Mouse (Mus musculus) lung, embryonic 16.5 days (tissue): ENCODE results near the gene Zfp273. TPM values are rescaled to one million over a fixed set of nuclear protein-coding genes. Genes with fewer than 3 reads are reported as not detected.
"Not testable (repeated sequence)": the region's sequence is repeated elsewhere in the genome, so short reads cannot be mapped to it uniquely, and the experiment has no call there.

Experiments used
- ATAC-seq: fragments of 200-750 bp; cut with Nextera tagmentation; 2 replicates; pipeline ENCODE4 v1.8.0; 2017; ENCODE audit warnings: low read depth, mild to moderate bottlenecking, moderate library complexity
- H3K27ac ChIP-seq: fragments of 300-500 bp; sonication (generic); 2 replicates; pipeline ENCODE4 v1.5.1; 2014; ENCODE audit warnings: mild to moderate bottlenecking, control low read depth, low read length
- H3K27me3 ChIP-seq: fragments of 300-500 bp; sonication (generic); 2 replicates; pipeline ENCODE4 v1.6.1; 2014; ENCODE audit warnings: low read depth, low read length, mixed read lengths; ENCODE audit not compliant: control insufficient read depth, insufficient read depth
- H3K36me3 ChIP-seq: fragments of 300-500 bp; sonication (generic); 2 replicates; pipeline ENCODE4 v1.6.1; 2014; ENCODE audit warnings: low read length; ENCODE audit not compliant: control insufficient read depth, insufficient read depth
- H3K4me1 ChIP-seq: fragments of 300-500 bp; sonication (generic); replicated peaks from 2 replicates; pipeline ENCODE4 v1.6.1; 2014; ENCODE audit warnings: low read length, mixed read lengths; ENCODE audit not compliant: control insufficient read depth, insufficient read depth
- H3K4me2 ChIP-seq: fragments of 300-500 bp; sonication (generic); 2 replicates; pipeline ENCODE4 v1.6.1; 2014; ENCODE audit warnings: low read depth, low read length, control low read depth
- H3K4me3 ChIP-seq: fragments of 300-500 bp; sonication (generic); 2 replicates; pipeline ENCODE4 v1.5.1; 2014; ENCODE audit warnings: mild to moderate bottlenecking, low read length, control low read depth
- H3K9ac ChIP-seq: fragments of 300-500 bp; sonication (generic); 2 replicates; pipeline ENCODE4 v1.6.1; 2014; ENCODE audit warnings: low read length, control low read depth
- H3K9me3 ChIP-seq: fragments of 300-500 bp; sonication (generic); 2 replicates; pipeline ENCODE4 v1.6.1; 2016; ENCODE audit warnings: low read length; ENCODE audit not compliant: control insufficient read depth
- WGBS: fragments of 180-500 bp; shearing (Covaris S2); extraction: QIAGEN DNeasy Blood & Tissue Kit; methylation state at CpG from one replicate; pipeline ENCODE4 v1.1.7; 2014; 5-methylcytosine and 5-hydroxymethylcytosine counted together
- polyA plus RNA-seq: library from polyadenylated mRNA; unstranded; fragments of >200 nt; fragmentation: Nextera tagmentation; extraction: Ambion mirVana; gene quantifications from 2 replicates; pipeline ENCODE4 v1.2.1, GENCODE M21; 2015

Zfp273 gene
- polyA plus RNA-seq, 1 experiment from 2014 or later = 8.0 TPM

DNA sequence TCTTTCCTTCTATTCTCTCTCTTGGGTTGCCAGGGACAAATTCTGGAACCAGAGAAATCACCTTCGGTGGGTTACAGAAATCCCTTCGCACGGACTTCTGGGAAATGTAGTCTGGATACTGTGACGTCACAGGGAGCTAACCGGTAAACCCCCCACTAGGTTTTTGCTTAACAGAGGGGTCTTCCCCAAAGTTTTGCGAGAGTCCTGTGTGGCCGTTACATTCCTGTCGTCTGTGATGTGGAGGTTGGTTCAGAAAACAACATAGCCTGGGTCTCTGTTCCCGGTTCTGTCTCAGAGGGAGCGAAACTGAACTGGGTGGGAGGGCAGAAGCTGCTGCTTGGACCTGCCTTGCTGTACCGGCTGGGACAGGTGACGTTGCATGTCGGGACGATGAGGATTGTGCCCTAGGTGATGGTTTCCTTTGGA lies 17.4 kb downstream of the Zfp273 start, which contains the start of gene Gm10037:
Gm10037 (plus strand) TSS at position 196 of the 426 bp plus-strand sequence.
- 0 out of 2 replicates have a peak, but pooled peaks cover 3% of the 10 kb centered on the region for H3K9me3 ChIP-seq
- ATAC-seq = peak; percentile 85
- H3K9ac ChIP-seq = peak within 1 kb of the TSS; percentile 74
- H3K36me3 ChIP-seq = peaks cover 7% of the 10 kb centered on the region
- peak within 1 kb of the TSS; percentile 70 for H3K4me3 ChIP-seq
- H3K27ac ChIP-seq = no peak within 1 kb of the TSS
- WGBS = 5% methylated on average over 14 of the region's 14 CpGs
- no peaks in the 10 kb centered on the region for H3K4me1 ChIP-seq
- H3K4me2 ChIP-seq = peak within 1 kb of the TSS; percentile 72
- H3K27me3 ChIP-seq = no peaks in the 10 kb centered on the region

DNA sequence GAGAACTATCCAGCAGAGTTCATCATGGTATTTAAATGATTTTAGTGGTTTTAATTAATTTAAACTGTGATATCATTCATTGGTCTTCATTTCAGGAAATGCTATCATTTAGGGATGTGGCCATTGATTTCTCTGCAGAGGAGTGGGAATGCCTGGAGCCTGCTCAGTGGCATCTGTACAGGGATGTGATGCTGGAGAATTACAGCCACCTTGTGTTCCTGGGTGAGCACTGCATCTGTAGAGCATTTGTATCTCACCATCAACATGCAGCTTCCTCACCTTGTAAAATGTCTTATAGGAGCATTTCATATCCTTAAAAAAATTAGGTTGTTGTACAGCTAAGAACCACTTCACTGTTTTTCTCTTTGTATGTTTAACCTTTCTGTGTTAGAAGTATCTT lies 19.6 kb downstream of the Zfp273 start:
- not testable (repeated sequence) for H3K4me2 ChIP-seq, H3K4me1 ChIP-seq, H3K9me3 ChIP-seq, H3K27ac ChIP-seq, ATAC-seq, H3K9ac ChIP-seq, H3K4me3 ChIP-seq, H3K27me3 ChIP-seq, H3K36me3 ChIP-seq

DNA sequence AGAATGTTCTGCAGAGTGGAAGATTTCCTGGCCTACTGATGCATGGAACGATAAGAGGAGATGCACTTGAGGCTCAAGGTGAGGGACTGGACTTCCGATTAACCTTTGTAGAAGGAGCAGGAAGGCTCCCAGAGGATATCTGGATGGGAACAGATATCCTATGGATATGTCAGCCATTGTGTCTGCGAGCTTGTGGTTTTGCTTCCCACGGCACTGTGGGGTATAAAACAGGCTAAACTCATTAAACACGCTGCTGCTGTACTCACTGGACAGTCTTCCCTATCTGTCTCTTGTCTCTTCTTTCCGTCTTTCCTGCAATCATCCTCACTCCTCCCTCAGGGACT lies 30.2 kb downstream of the Zfp273 start:
- no peaks in the 10 kb centered on the region for H3K27me3 ChIP-seq
- H3K4me3 ChIP-seq = peak overlapping the region; percentile 46
- H3K27ac ChIP-seq = no peak overlapping the region
- 38% methylated on average over 6 of the region's 6 CpGs for WGBS
- no peaks in the 10 kb centered on the region for H3K9me3 ChIP-seq
- ATAC-seq = 0 out of 2 replicates have a peak, but pooled peaks have one; percentile 5
- H3K4me1 ChIP-seq = no peaks in the 10 kb centered on the region
- no peaks in the 10 kb centered on the region for H3K36me3 ChIP-seq
- peak overlapping the region; percentile 27 for H3K9ac ChIP-seq
- peak overlapping the region; percentile 63 for H3K4me2 ChIP-seq

DNA sequence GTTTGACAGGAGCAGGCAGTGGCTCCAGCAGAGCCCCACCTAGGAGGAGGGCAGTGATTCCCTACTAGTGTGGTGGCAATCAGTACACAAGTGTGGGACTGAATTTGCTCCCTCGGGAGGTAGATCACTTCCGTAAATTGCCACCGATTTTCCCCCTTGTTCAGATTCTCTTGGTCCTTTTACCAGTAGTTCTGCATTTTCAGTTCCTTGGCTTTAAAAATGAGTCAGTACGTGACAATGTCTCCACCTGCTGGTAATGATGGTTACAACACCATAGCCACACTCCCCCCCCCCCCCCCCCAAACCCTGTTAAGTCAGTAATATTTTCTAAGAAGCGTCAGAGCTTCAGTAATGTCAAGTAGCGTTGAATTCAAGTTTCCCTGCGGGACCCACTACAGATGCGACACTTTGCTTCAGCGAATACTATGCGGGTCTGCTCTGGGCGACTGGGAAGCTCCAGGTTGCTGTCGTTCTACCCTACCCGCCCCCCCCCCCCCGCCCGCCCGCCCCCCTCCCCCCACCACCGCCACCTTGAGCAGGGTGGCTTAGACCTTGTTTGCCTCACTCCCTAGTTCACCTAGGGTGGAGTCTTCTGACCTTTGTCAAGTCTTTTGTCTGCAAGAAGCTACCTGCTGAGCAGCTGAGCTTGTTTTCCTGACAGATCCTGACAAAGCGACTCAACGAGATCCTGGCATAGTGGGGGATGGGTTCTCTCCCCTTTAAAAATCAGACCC lies 30.7 kb downstream of the Zfp273 start:
- H3K9ac ChIP-seq = peak overlapping the region; percentile 53
- no peak overlapping the region for H3K27ac ChIP-seq
- peak; percentile 49 for ATAC-seq
- no peaks in the 10 kb centered on the region for H3K27me3 ChIP-seq
- no peaks in the 10 kb centered on the region for H3K9me3 ChIP-seq
- H3K4me3 ChIP-seq = peak overlapping the region; percentile 46
- H3K36me3 ChIP-seq = no peaks in the 10 kb centered on the region
- 2% methylated on average over 10 of the region's 19 CpGs for WGBS
- H3K4me2 ChIP-seq = peak overlapping the region; percentile 63
- H3K4me1 ChIP-seq = no peaks in the 10 kb centered on the region

DNA sequence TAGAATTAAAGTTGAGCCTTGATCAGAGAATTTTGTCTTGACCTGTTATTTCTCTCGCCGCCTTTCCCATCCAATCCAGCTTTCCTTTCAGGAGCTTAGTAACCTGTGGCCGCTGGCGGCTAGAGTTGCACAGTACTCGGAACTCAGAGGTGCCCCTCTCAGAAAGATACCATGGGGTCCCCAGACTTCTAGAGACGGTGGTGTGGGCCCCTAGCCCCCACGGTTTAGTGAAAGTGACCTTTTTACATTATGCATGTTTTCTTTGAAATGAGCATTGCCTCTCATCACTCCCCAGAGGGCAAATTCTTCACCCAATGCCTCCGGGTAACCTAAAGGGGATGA lies 31.3 kb downstream of the Zfp273 start:
- no peaks in the 10 kb centered on the region for H3K4me1 ChIP-seq
- H3K4me3 ChIP-seq = peak overlapping the region; percentile 46
- ATAC-seq = no peak
- H3K27me3 ChIP-seq = no peaks in the 10 kb centered on the region
- no peaks in the 10 kb centered on the region for H3K9me3 ChIP-seq
- WGBS = 23% methylated on average over 8 of the region's 8 CpGs
- peak overlapping the region; percentile 63 for H3K4me2 ChIP-seq
- peak overlapping the region; percentile 53 for H3K9ac ChIP-seq
- no peak overlapping the region for H3K27ac ChIP-seq
- no peaks in the 10 kb centered on the region for H3K36me3 ChIP-seq

DNA sequence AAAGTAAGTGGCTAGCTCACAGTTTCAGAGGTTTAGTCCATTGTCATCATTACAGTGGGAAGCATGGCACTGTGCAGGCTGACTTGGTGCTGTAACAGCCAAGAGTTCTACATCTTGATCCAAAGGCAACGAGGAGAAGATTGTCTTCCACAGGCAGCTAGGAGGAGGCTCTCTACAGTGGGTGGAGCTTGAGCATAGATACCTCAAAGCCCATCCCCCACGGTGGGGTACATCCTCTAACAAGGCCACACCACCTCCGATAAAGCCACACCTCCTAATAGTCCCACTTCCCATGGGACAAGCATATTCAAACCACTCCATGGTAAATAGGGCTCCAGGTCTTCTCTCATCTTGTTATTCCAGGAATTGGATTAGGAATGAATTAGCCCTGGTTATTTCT lies 36.8 kb downstream of the Zfp273 start:
- H3K4me3 ChIP-seq = no peak overlapping the region
- H3K36me3 ChIP-seq = no peaks in the 10 kb centered on the region
- H3K4me2 ChIP-seq = no peak overlapping the region
- no peak overlapping the region for H3K9ac ChIP-seq
- WGBS = 67% methylated on average over 3 of the region's 3 CpGs
- no peaks in the 10 kb centered on the region for H3K27me3 ChIP-seq
- no peaks in the 10 kb centered on the region for H3K4me1 ChIP-seq
- no peaks in the 10 kb centered on the region for H3K9me3 ChIP-seq
- no peak for ATAC-seq
- H3K27ac ChIP-seq = no peak overlapping the region

DNA sequence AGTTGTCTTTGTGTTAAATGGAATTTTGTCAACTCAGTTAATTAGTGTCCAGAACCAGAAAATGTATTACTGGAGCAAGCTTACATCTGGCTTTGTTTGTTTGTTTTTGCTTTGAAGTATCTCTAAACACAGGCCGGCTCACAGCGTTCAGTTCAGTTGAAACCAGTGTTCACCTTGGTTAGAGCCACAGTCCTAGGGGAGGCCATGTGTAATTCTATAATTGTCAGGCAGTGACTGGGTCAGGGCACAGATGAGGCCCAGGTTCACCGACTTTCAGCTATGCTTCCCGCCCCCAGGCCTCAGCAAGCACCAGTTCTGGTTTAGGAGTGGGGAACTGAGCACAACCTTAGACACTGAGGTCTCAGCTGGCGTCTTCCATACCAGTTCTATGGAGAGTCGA lies 39.6 kb downstream of the Zfp273 start:
- H3K27me3 ChIP-seq = no peaks in the 10 kb centered on the region
- no peaks in the 10 kb centered on the region for H3K4me1 ChIP-seq
- H3K36me3 ChIP-seq = no peaks in the 10 kb centered on the region
- 53% methylated on average over 6 of the region's 6 CpGs for WGBS
- no peak overlapping the region for H3K4me2 ChIP-seq
- H3K4me3 ChIP-seq = no peak overlapping the region
- no peak overlapping the region for H3K27ac ChIP-seq
- no peak for ATAC-seq
- no peaks in the 10 kb centered on the region for H3K9me3 ChIP-seq
- H3K9ac ChIP-seq = no peak overlapping the region

DNA sequence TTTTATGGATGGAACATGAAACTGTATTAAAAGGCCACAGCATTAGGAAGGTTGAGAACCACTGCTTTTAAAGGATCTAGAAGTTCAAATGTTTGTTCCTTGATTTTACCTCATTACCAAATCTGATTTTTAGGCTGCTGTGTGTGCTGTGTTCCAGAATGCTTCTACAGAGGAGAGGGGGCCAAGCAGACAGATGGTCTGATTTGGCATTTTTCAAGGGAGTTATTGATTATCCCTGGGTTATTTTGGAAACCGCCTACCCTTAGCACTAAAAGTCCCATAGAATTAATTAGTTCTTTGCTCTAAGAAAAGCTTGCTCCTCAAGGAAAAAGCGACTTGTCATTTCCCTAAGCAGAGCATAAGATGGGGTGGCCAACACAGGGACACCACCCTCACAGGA lies 40.4 kb downstream of the Zfp273 start:
- no peaks in the 10 kb centered on the region for H3K36me3 ChIP-seq
- WGBS = 79% methylated on average over 2 of the region's 2 CpGs
- no peak for ATAC-seq
- no peak overlapping the region for H3K27ac ChIP-seq
- H3K27me3 ChIP-seq = no peaks in the 10 kb centered on the region
- no peak overlapping the region for H3K4me3 ChIP-seq
- no peak overlapping the region for H3K9ac ChIP-seq
- H3K9me3 ChIP-seq = no peaks in the 10 kb centered on the region
- no peak overlapping the region for H3K4me2 ChIP-seq
- no peaks in the 10 kb centered on the region for H3K4me1 ChIP-seq

DNA sequence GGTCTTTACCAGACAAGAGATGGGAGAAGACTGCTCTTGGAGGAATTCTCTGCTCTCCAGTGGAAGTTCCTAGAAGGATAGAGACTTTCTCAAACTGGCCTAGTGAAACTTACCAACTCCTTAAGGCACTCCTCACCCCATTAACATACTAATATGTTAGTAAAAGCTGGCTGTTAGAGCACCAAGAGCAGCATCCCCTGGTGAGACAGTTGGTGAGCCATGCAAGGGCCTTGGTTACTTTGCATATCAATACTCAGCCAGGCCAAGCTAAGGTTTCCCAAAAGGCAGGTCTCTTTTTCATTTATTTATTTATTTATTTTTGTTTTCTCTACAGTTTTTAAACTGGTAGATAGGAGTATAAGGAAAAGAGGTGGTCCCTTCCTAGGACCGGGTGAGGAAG lies 43.8 kb downstream of the Zfp273 start:
- no peaks in the 10 kb centered on the region for H3K36me3 ChIP-seq
- no peak overlapping the region for H3K9ac ChIP-seq
- 22% methylated on average over 1 of the region's 1 CpGs for WGBS
- H3K4me1 ChIP-seq = no peaks in the 10 kb centered on the region
- ATAC-seq = no peak
- H3K27ac ChIP-seq = no peak overlapping the region
- no peaks in the 10 kb centered on the region for H3K9me3 ChIP-seq
- H3K4me3 ChIP-seq = no peak overlapping the region
- H3K4me2 ChIP-seq = no peak overlapping the region
- H3K27me3 ChIP-seq = no peaks in the 10 kb centered on the region

DNA sequence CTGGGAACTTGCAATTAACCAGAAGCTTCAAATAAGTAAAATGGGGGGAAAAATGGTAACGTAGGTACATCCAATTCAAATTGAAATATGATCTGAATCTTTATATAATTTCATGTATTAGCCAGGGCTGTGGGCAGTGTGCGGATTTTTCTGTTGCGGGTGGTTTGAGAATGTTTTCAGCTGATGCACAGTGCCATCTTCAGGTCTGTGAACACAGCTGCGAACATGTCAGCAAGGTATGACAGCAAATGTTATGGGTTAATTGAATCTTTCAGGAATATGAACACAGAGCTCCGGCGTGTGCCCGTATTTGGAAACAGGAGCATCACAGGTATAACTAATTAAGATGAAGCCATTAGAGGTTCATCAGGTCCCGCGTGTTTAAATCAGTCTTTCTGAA lies 49.0 kb downstream of the Zfp273 start:
- H3K27me3 ChIP-seq = no peaks in the 10 kb centered on the region
- no peak overlapping the region for H3K4me2 ChIP-seq
- no peak overlapping the region for H3K9ac ChIP-seq
- no peak for ATAC-seq
- H3K36me3 ChIP-seq = no peaks in the 10 kb centered on the region
- H3K4me1 ChIP-seq = no peaks in the 10 kb centered on the region
- H3K9me3 ChIP-seq = no peaks in the 10 kb centered on the region
- H3K4me3 ChIP-seq = no peak overlapping the region
- no peak overlapping the region for H3K27ac ChIP-seq
- 75% methylated on average over 9 of the region's 9 CpGs for WGBS
